Mouse (Mus musculus): ENCODE results near the gene Rheb. TPM values are rescaled to one million over a fixed set of nuclear protein-coding genes. Genes with fewer than 3 reads are reported as not detected.
"Not testable (repeated sequence)": the region's sequence is repeated elsewhere in the genome, so short reads cannot be mapped to it uniquely, and the experiment has no call there.

The Rheb gene
- polyA plus RNA-seq, 1 experiment from 2014 or later, result 228 TPM

- peaks cover 19% of the 10 kb centered on the region; the same call in 1 of the 2 replicates for H3K36me3 ChIP-seq (replicated peaks)
- 90% methylated on average over 9 of the region's 9 CpGs for WGBS
- no peaks in the 10 kb centered on the region for H3K4me1 ChIP-seq
- H3K4me3 ChIP-seq, result no peak overlapping the region
- H3K27ac ChIP-seq, result no peak overlapping the region
- no peak overlapping the region for H3K9ac ChIP-seq
- no peak for ATAC-seq (replicated peaks)
- H3K27me3 ChIP-seq (replicated peaks), result no peaks in the 10 kb centered on the region
- H3K4me2 ChIP-seq, result no peak overlapping the region
- no peaks in the 10 kb centered on the region for H3K9me3 ChIP-seq
These were observed 19.1 kb upstream of the Rheb start for GRCm38 (mm10) chr5:24861449-24861930.

- WGBS, result 85% methylated on average over 13 of the region's 13 CpGs
- no peak overlapping the region for H3K27ac ChIP-seq
These were observed 18.4 kb upstream of the Rheb start for GRCm38 (mm10) chr5:24860635-24861448.

GRCm38 (mm10) chr5:24859771-24860540 is 17.5 kb upstream of the Rheb start:
- no peaks in the 10 kb centered on the region for H3K4me1 ChIP-seq
- H3K27me3 ChIP-seq (replicated peaks), result no peaks in the 10 kb centered on the region
- no peak overlapping the region for H3K9ac ChIP-seq
- H3K4me3 ChIP-seq, result no peak overlapping the region
- H3K36me3 ChIP-seq (replicated peaks), result peaks cover 13% of the 10 kb centered on the region; the same call in 1 of the 2 replicates
- ATAC-seq (replicated peaks), result no peak
- WGBS, result 82% methylated on average over 3 of the region's 3 CpGs
- H3K27ac ChIP-seq, result no peak overlapping the region
- H3K4me2 ChIP-seq, result no peak overlapping the region
- no peaks in the 10 kb centered on the region for H3K9me3 ChIP-seq

More at GRCm38 (mm10) chr5:24860635-24861448, 18.4 kb upstream of the Rheb start:
- H3K4me2 ChIP-seq, result no peak overlapping the region
- no peak overlapping the region for H3K9ac ChIP-seq
- H3K9me3 ChIP-seq, result no peaks in the 10 kb centered on the region
- ATAC-seq (replicated peaks), result 0 out of 2 replicates have a peak, but pooled peaks have one; percentile 48
- H3K4me3 ChIP-seq, result no peak overlapping the region
- peaks cover 13% of the 10 kb centered on the region; the same call in 1 of the 2 replicates for H3K36me3 ChIP-seq (replicated peaks)
- no peaks in the 10 kb centered on the region for H3K4me1 ChIP-seq
- no peaks in the 10 kb centered on the region for H3K27me3 ChIP-seq (replicated peaks)

GRCm38 (mm10) chr5:24854827-24855600 is 12.6 kb upstream of the Rheb start:
- Histone ChIP-seq H3K9ac (no peak overlapping the region), H3K4me3 (no peak overlapping the region), H3K27ac (no peak overlapping the region), H3K36me3 (replicated peaks) (no peaks in the 10 kb centered on the region), H3K4me1 (no peaks in the 10 kb centered on the region), H3K4me2 (no peak overlapping the region), H3K27me3 (replicated peaks) (no peaks in the 10 kb centered on the region), H3K9me3 (no peaks in the 10 kb centered on the region)
- ATAC-seq (replicated peaks), result no peak
- WGBS, result 70% methylated on average over 3 of the region's 3 CpGs

- WGBS, result 92% methylated on average over 3 of the region's 3 CpGs
These were observed 11.8 kb upstream of the Rheb start for GRCm38 (mm10) chr5:24854256-24854655.

GRCm38 (mm10) chr5:24848261-24848660 is 5.8 kb upstream of the Rheb start:
- H3K9me3 ChIP-seq; H3K27me3 ChIP-seq (replicated peaks); H3K4me1 ChIP-seq; H3K4me2 ChIP-seq; ATAC-seq (replicated peaks); H3K27ac ChIP-seq; H3K36me3 ChIP-seq (replicated peaks); H3K4me3 ChIP-seq; H3K9ac ChIP-seq: not testable (repeated sequence)
- 88% methylated on average over 14 of the region's 14 CpGs for WGBS

More at GRCm38 (mm10) chr5:24854256-24854655, 11.8 kb upstream of the Rheb start:
- no peak for ATAC-seq (replicated peaks)
- Histone ChIP-seq H3K9ac (no peak overlapping the region), H3K4me2 (no peak overlapping the region), H3K27ac (no peak overlapping the region), H3K4me3 (no peak overlapping the region), H3K4me1 (no peaks in the 10 kb centered on the region), H3K27me3 (replicated peaks) (no peaks in the 10 kb centered on the region), H3K36me3 (replicated peaks) (no peaks in the 10 kb centered on the region), H3K9me3 (no peaks in the 10 kb centered on the region)

GRCm38 (mm10) chr5:24843841-24844240 is 1.4 kb upstream of the Rheb start:
- Histone ChIP-seq H3K4me1 (peaks cover 30% of the 10 kb centered on the region), H3K9me3 (no peaks in the 10 kb centered on the region), H3K27ac (peak overlapping the region; percentile 97; the same call in 1 of the 2 replicates), H3K27me3 (replicated peaks) (no peaks in the 10 kb centered on the region), H3K4me3 (no peak overlapping the region), H3K4me2 (no peak overlapping the region), H3K36me3 (replicated peaks) (no peaks in the 10 kb centered on the region), H3K9ac (peak overlapping the region; percentile 60; the same call in 1 of the 2 replicates)
- no peak for ATAC-seq (replicated peaks)
- 90% methylated on average over 5 of the region's 5 CpGs for WGBS

GRCm38 (mm10) chr5:24843103-24843475 is 665 bp upstream of the Rheb start:
- Histone ChIP-seq H3K4me1 (peaks cover 34% of the 10 kb centered on the region), H3K27ac (peak overlapping the region; percentile 97), H3K27me3 (replicated peaks) (no peaks in the 10 kb centered on the region), H3K4me2 (peak overlapping the region; percentile 85), H3K9me3 (no peaks in the 10 kb centered on the region), H3K9ac (peak overlapping the region; percentile 60), H3K36me3 (replicated peaks) (no peaks in the 10 kb centered on the region), H3K4me3 (peak overlapping the region; percentile 92)
- ATAC-seq (replicated peaks), result peak; percentile 46
- WGBS, result 1% methylated on average over 21 of the region's 21 CpGs

- Histone ChIP-seq H3K4me1 (peaks cover 34% of the 10 kb centered on the region), H3K9ac (peak overlapping the region; percentile 88), H3K9me3 (no peaks in the 10 kb centered on the region), H3K27ac (peak overlapping the region; percentile 97), H3K27me3 (replicated peaks) (no peaks in the 10 kb centered on the region), H3K4me2 (peak overlapping the region; percentile 70), H3K36me3 (replicated peaks) (no peaks in the 10 kb centered on the region), H3K4me3 (peak overlapping the region; percentile 92)
- ATAC-seq (replicated peaks), result peak; percentile 2; the same call in 1 of the 2 replicates
- under 1% methylated on average over 50 of the region's 50 CpGs for WGBS
These were observed 656 bp downstream of the Rheb start for GRCm38 (mm10) chr5:24841662-24842273.

- no peak for ATAC-seq (replicated peaks)
- 20% methylated on average over 11 of the region's 11 CpGs for WGBS
These were observed 1.4 kb downstream of the Rheb start for GRCm38 (mm10) chr5:24840975-24841431.

GRCm38 (mm10) chr5:24834491-24834890 is 7.9 kb downstream of the Rheb start:
- H3K4me2 ChIP-seq, result no peak overlapping the region
- ATAC-seq (replicated peaks), result no peak
- no peak overlapping the region for H3K27ac ChIP-seq
- no peak overlapping the region for H3K4me3 ChIP-seq
- peaks cover 7% of the 10 kb centered on the region for H3K4me1 ChIP-seq
- H3K9ac ChIP-seq, result no peak overlapping the region
- H3K9me3 ChIP-seq, result no peaks in the 10 kb centered on the region
- H3K27me3 ChIP-seq (replicated peaks), result no peaks in the 10 kb centered on the region
- WGBS, result 75% methylated on average over 5 of the region's 5 CpGs
- no peaks in the 10 kb centered on the region for H3K36me3 ChIP-seq (replicated peaks)

More at GRCm38 (mm10) chr5:24840975-24841431, 1.4 kb downstream of the Rheb start:
- H3K9ac ChIP-seq, result peak overlapping the region; percentile 88
- no peaks in the 10 kb centered on the region for H3K36me3 ChIP-seq (replicated peaks)
- H3K4me1 ChIP-seq, result peaks cover 34% of the 10 kb centered on the region
- no peaks in the 10 kb centered on the region for H3K27me3 ChIP-seq (replicated peaks)
- no peaks in the 10 kb centered on the region for H3K9me3 ChIP-seq
- H3K4me3 ChIP-seq, result peak overlapping the region; percentile 92
- H3K27ac ChIP-seq, result peak overlapping the region; percentile 97; the same call in 1 of the 2 replicates
- H3K4me2 ChIP-seq, result peak overlapping the region; percentile 70
